Mouse (Mus musculus): ENCODE results near the gene Scamp3. TPM values are rescaled to one million over a fixed set of nuclear protein-coding genes. Genes with fewer than 3 reads are reported as not detected.
A peak's percentile ranks its signal among the peaks of the same experiment; 100 is the strongest.

The Scamp3 gene
- total and polyA plus RNA-seq, 3 experiments, result 101 to 287 TPM; not detected in 1

DNA sequence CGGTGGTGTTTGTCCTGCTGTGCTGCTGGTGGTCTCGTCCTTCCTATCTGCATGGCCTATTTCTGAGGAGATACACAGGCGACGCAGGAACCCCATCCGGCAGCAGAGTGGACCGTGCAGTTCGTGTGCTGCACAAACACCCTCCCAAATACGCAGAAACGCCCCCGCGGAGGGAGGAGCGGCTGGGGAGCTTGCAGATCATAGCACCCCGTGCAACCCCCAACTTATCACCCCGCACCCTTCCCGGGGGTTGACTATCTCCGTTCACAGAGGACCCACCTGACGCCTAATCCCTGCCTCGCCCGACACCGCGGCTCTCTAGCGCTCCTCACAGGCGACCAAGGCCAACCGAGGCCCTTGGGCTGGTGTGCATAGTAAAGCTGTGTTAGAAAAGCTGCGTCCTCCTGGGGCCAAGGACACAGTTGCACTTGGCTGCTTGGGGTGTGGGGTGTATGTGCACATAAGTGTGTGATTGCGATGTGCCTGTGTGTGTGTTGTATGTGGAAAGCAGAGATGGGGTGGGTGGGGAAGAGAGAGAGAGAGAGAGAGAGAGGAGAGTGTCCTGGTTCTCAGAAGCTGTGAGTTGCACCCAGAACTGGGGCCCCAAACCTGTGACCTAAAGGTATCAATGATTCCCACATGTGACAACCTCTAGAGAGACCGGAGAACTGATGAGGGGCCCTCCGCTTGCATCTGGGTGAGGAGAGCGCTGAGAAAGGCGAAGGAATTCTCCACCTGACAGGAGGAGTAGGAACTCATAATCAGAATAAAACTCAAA, 44.8 kb upstream of the Scamp3 start (continued):
- TF ChIP-seq MXI1 (IDR thresholded peaks at IDR 0.05; ENCODE audit: low read depth, low read length) (peak; percentile 74), MAFK (IDR thresholded peaks at IDR 0.05; ENCODE audit: borderline replicate concordance, low read depth, low read length) (0 out of 2 replicates have a peak, but pooled peaks have one; percentile 21), POLR2AphosphoS2 (IDR thresholded peaks at IDR 0.05; ENCODE audit: low read length) (peak; percentile 52; the same call in 1 of the 2 replicates), EP300 (IDR thresholded peaks at IDR 0.05; ENCODE audit: low read depth in 1 of 2, low read length in 2 of 2) (peak; percentile 93 to 98), ETS1 (IDR thresholded peaks at IDR 0.05; ENCODE audit: low read depth, low read length) (peak; percentile 92), ZC3H11A (IDR thresholded peaks at IDR 0.05; ENCODE audit: low read depth, low read length) (no peak), POLR2A (IDR thresholded peaks at IDR 0.05; ENCODE audit: control insufficient read depth in 1 of 2, insufficient read depth in 1 of 2, low read depth in 1 of 2, low read length in 2 of 2, poor library complexity in 1 of 2) (peak; percentile 21 to 71; a peak in 3 of 4 replicates), E2F4 (IDR thresholded peaks at IDR 0.05; ENCODE audit: borderline replicate concordance, low read depth, low read length) (no peak), ZNF384 (IDR thresholded peaks at IDR 0.05; ENCODE audit: low read depth, low read length) (peak; percentile 24; the same call in 1 of the 2 replicates), NRF1 (IDR thresholded peaks at IDR 0.05; ENCODE audit: insufficient read depth, low read depth, low read length, poor library complexity, severe bottlenecking) (no peak), TAL1 (IDR thresholded peaks at IDR 0.05; ENCODE audit: low read length) (peak; percentile 92), ZKSCAN1 (IDR thresholded peaks at IDR 0.05; ENCODE audit: low read depth, low read length) (no peak), KAT2A (conservative IDR thresholded peaks at IDR 0.05; ENCODE audit: low read depth, low read length) (0 out of 2 replicates have a peak, but pooled peaks have one; percentile 18), CHD2 (IDR thresholded peaks at IDR 0.05; ENCODE audit: low read length) (peak; percentile 46), SIN3A (IDR thresholded peaks at IDR 0.05; ENCODE audit: low read length) (peak; percentile 95), CTCF (IDR thresholded peaks at IDR 0.05 in 2 of 3, conservative IDR thresholded peaks at IDR 0.05 in 1 of 3; ENCODE audit: control insufficient read depth in 1 of 3, insufficient read depth in 1 of 3, low read depth in 2 of 3, low read length in 3 of 3, poor library complexity in 1 of 3, severe bottlenecking in 1 of 3) (peak; percentile 47 to 81 (median 80)), MAZ (IDR thresholded peaks at IDR 0.05; ENCODE audit: low read depth, low read length) (peak; percentile 99), GATA1 (IDR thresholded peaks at IDR 0.05; ENCODE audit: low read depth, low read length) (peak; percentile 90), ELF1 (IDR thresholded peaks at IDR 0.05; ENCODE audit: low read depth, low read length) (peak; percentile 51; the same call in 1 of the 2 replicates), UBTF (IDR thresholded peaks at IDR 0.05; ENCODE audit: borderline replicate concordance, insufficient read depth, low read depth, low read length) (peak; percentile 54; the same call in 1 of the 2 replicates), MYB (IDR thresholded peaks at IDR 0.05; ENCODE audit: low read depth, low read length) (peak; percentile 82), SMC3 (IDR thresholded peaks at IDR 0.05; ENCODE audit: low read depth, low read length) (peak; percentile 52), MAX (IDR thresholded peaks at IDR 0.05; ENCODE audit: low read length) (peak; percentile 68)

DNA sequence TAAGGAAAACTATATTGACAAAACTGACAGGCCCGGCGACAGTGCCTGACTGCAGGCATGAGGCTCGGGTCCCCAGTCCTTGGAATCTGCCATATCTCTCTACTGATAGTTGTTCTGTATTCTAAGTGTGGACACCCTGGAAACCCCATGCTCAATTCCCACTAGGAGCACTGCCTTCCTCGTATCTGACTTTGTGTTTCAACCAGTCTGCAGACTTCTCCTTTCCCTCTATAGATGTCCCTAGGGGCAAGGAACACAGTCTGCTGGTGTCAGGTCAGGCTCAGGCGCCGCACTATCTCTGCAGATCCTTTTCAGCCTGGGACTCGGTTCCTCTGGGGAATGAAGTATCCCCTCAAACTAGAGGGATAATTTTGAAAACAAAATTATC, 44.2 kb upstream of the Scamp3 start:
- H3K79me2 ChIP-seq (ENCODE audit: control insufficient read depth, insufficient read depth, low read length, poor library complexity), result peaks cover 16% of the 10 kb centered on the region
- peak; percentile 69 for DNase-seq (ENCODE audit: low read depth, low spot score)
- H3K27ac ChIP-seq (ENCODE audit: control insufficient read depth, low read depth, low read length), result peak overlapping the region; percentile 88
- peaks cover 0 to 48% of the 10 kb centered on the region in 2 experiments; a peak in 2 of 4 replicates for H3K36me3 ChIP-seq (ENCODE audit: control insufficient read depth in 1 of 2, insufficient read depth in 2 of 2, low read length in 2 of 2)
- H3K27me3 ChIP-seq (ENCODE audit: control insufficient read depth in 1 of 2, insufficient read depth in 2 of 2, low read length in 2 of 2), result no peaks in the 10 kb centered on the region
- no peaks in the 10 kb centered on the region for H3K9me3 ChIP-seq (replicated peaks; ENCODE audit: insufficient read depth, low read length)
- 0 out of 2 replicates have a peak, but pooled peaks have one; percentile 40 for TF ChIP-seq UBTF (IDR thresholded peaks at IDR 0.05; ENCODE audit: borderline replicate concordance, insufficient read depth, low read depth, low read length)
- no peak for TF ChIP-seq ELF1 (IDR thresholded peaks at IDR 0.05; ENCODE audit: low read depth, low read length)
- TF ChIP-seq NELFE (IDR thresholded peaks at IDR 0.05; ENCODE audit: low read depth, low read length), result no peak
- TF ChIP-seq GABPA (IDR thresholded peaks at IDR 0.05; ENCODE audit: low read depth, low read length), result no peak
- TF ChIP-seq RCOR1 (IDR thresholded peaks at IDR 0.05; ENCODE audit: low read depth, low read length), result no peak
- TF ChIP-seq MAZ (IDR thresholded peaks at IDR 0.05; ENCODE audit: low read depth, low read length), result 0 out of 2 replicates have a peak, but pooled peaks have one; percentile 18
- TF ChIP-seq EP300 (IDR thresholded peaks at IDR 0.05; ENCODE audit: low read depth in 1 of 2, low read length in 2 of 2), result no peak; a peak in 1 of 4 replicates
- H3K4me3 ChIP-seq (ENCODE audit: control insufficient read depth in 1 of 2, insufficient read depth in 1 of 2, low read depth in 2 of 2, low read length in 2 of 2), result peak overlapping the region; percentile 51 to 57
- peaks cover 34 to 63% of the 10 kb centered on the region in 2 experiments for H3K4me1 ChIP-seq (ENCODE audit: control insufficient read depth in 1 of 2, insufficient read depth in 2 of 2, low read length in 2 of 2)
- peak overlapping the region; percentile 67 for H3K9ac ChIP-seq (ENCODE audit: control insufficient read depth, low read depth, low read length, poor library complexity, severe bottlenecking)
